Mouse (Mus musculus): ENCODE results near the gene Mink1. TPM values are rescaled to one million over a fixed set of nuclear protein-coding genes. Genes with fewer than 3 reads are reported as not detected.

Mink1 gene
- total and polyA plus RNA-seq, 3 experiments = 33.8 to 230 (median 57.3) TPM

DNA sequence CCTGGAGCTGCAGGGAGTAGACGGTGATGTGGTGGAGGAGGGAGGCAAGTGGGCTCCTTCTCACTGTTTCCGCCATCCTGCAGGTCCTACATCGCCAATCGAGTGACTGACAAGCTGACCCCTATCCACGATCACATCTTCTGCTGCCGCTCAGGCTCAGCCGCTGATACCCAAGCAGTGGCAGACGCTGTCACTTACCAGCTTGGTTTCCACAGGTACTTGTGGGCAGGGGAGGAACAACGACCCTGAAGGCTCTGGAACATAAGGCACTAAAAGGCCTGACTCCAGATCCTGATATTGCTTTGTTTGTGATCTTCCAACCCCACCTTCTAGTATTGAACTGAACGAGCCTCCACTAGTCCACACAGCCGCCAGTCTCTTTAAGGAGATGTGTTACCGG is 36.5 kb upstream of the Mink1 start:
- peaks cover 0 to 7% of the 10 kb centered on the region in 2 experiments; a peak in 1 of 4 replicates for H3K4me1 ChIP-seq (ENCODE audit: control insufficient read depth in 1 of 2, insufficient read depth in 2 of 2, low read length in 2 of 2)
- DNase-seq (ENCODE audit: low read depth, low spot score) = no peak
- no peaks in the 10 kb centered on the region for H3K27me3 ChIP-seq (ENCODE audit: control insufficient read depth in 1 of 2, insufficient read depth in 2 of 2, low read length in 2 of 2)
- H3K79me2 ChIP-seq (ENCODE audit: control insufficient read depth, insufficient read depth, low read length, poor library complexity) = peaks cover 13% of the 10 kb centered on the region
- H3K9me3 ChIP-seq (replicated peaks; ENCODE audit: insufficient read depth, low read length) = no peaks in the 10 kb centered on the region
- H3K27ac ChIP-seq (ENCODE audit: control insufficient read depth, low read depth, low read length) = no peak overlapping the region
- H3K9ac ChIP-seq (ENCODE audit: control insufficient read depth, low read depth, low read length, poor library complexity, severe bottlenecking) = peak overlapping the region; percentile 91
- H3K36me3 ChIP-seq (ENCODE audit: control insufficient read depth in 1 of 2, insufficient read depth in 2 of 2, low read length in 2 of 2) = peaks cover 3 to 5% of the 10 kb centered on the region in 2 experiments; a peak in 3 of 4 replicates
- TF ChIP-seq POLR2A (IDR thresholded peaks at IDR 0.05; ENCODE audit: control insufficient read depth in 1 of 2, insufficient read depth in 1 of 2, low read depth in 1 of 2, low read length in 2 of 2, poor library complexity in 1 of 2) (no peak), ZMIZ1 (IDR thresholded peaks at IDR 0.05; ENCODE audit: low read depth, low read length) (no peak), MYB (IDR thresholded peaks at IDR 0.05; ENCODE audit: low read depth, low read length) (no peak), MAFK (IDR thresholded peaks at IDR 0.05; ENCODE audit: borderline replicate concordance, low read depth, low read length) (no peak), MYC (IDR thresholded peaks at IDR 0.05; ENCODE audit: low read depth, low read length) (no peak), NELFE (IDR thresholded peaks at IDR 0.05; ENCODE audit: low read depth, low read length) (no peak), TAL1 (IDR thresholded peaks at IDR 0.05; ENCODE audit: low read length) (no peak), USF1 (IDR thresholded peaks at IDR 0.05; ENCODE audit: low read depth, low read length) (no peak), ZC3H11A (IDR thresholded peaks at IDR 0.05; ENCODE audit: low read depth, low read length) (no peak), MXI1 (IDR thresholded peaks at IDR 0.05; ENCODE audit: low read depth, low read length) (no peak), SMC3 (IDR thresholded peaks at IDR 0.05; ENCODE audit: low read depth, low read length) (no peak), BHLHE40 (IDR thresholded peaks at IDR 0.05; ENCODE audit: borderline replicate concordance, low read depth, low read length) (no peak), CHD1 (IDR thresholded peaks at IDR 0.05; ENCODE audit: low read depth, low read length) (no peak), UBTF (IDR thresholded peaks at IDR 0.05; ENCODE audit: borderline replicate concordance, insufficient read depth, low read depth, low read length) (no peak), TCF12 (IDR thresholded peaks at IDR 0.05; ENCODE audit: low read depth, low read length) (no peak)
- peak overlapping the region; percentile 87 to 89 for H3K4me3 ChIP-seq (ENCODE audit: control insufficient read depth in 1 of 2, insufficient read depth in 1 of 2, low read depth in 2 of 2, low read length in 2 of 2)

- no peaks in the 10 kb centered on the region for H3K27me3 ChIP-seq (ENCODE audit: control insufficient read depth in 1 of 2, insufficient read depth in 2 of 2, low read length in 2 of 2)
- peaks cover 3 to 5% of the 10 kb centered on the region in 2 experiments; a peak in 3 of 4 replicates for H3K36me3 ChIP-seq (ENCODE audit: control insufficient read depth in 1 of 2, insufficient read depth in 2 of 2, low read length in 2 of 2)
- H3K4me3 ChIP-seq (ENCODE audit: control insufficient read depth in 1 of 2, insufficient read depth in 1 of 2, low read depth in 2 of 2, low read length in 2 of 2) = no peak overlapping the region
- no peak overlapping the region for H3K9ac ChIP-seq (ENCODE audit: control insufficient read depth, low read depth, low read length, poor library complexity, severe bottlenecking)
- no peak for DNase-seq (ENCODE audit: low read depth, low spot score)
- peaks cover 13% of the 10 kb centered on the region for H3K79me2 ChIP-seq (ENCODE audit: control insufficient read depth, insufficient read depth, low read length, poor library complexity)
- no peaks in the 10 kb centered on the region for H3K9me3 ChIP-seq (replicated peaks; ENCODE audit: insufficient read depth, low read length)
- H3K4me1 ChIP-seq (ENCODE audit: control insufficient read depth in 1 of 2, insufficient read depth in 2 of 2, low read length in 2 of 2) = peaks cover 0 to 7% of the 10 kb centered on the region in 2 experiments; a peak in 1 of 4 replicates
- TF ChIP-seq POLR2AphosphoS5 (IDR thresholded peaks at IDR 0.05; ENCODE audit: borderline replicate concordance, low read depth, low read length) (no peak), ZNF384 (IDR thresholded peaks at IDR 0.05; ENCODE audit: low read depth, low read length) (peak; percentile 57)
- H3K27ac ChIP-seq (ENCODE audit: control insufficient read depth, low read depth, low read length) = no peak overlapping the region
These were observed 34.1 kb upstream of the Mink1 start for GRCm38 (mm10) chr11:70528610-70529009.

All from MEL (cell line).